Mouse (Mus musculus): ENCODE measurements around the gene Spib. TPM values are rescaled to one million over a fixed set of nuclear protein-coding genes. Genes with fewer than 3 reads are reported as not detected.

Spib gene
- total RNA-seq, 2 experiments from 2014 or later, result 0.13 TPM; not detected in 1

DNA sequence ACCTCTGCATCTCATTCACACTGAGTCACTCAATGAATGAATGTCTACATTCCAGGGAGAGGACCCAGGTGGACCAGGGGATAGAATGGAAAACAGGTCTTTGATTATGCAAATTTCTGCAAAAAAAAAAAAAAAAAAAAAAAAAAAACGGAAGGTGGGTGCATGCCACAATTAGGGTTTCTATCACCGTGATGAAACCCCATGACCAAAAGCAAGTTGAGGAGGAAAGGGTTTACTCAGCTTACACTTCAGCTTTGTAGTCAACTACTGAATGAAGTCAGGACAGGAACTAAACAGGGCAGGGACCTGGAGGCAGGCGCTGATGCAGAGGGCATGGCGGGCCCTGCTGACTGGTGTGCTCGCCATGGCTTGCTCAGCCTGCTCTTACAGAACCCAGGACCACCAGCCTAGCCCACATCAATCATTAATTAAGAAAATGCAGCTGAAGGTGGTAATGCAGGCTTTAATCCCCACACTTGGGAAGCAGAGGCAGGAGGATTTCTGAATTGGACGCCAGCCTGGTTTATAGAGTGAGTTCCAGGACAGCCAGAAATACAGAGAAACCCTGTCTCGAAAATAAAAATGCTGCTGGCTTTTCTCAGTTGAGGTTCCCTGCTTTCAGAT lies 46.2 kb downstream of the Spib start:
- no peak for DNase-seq

DNA sequence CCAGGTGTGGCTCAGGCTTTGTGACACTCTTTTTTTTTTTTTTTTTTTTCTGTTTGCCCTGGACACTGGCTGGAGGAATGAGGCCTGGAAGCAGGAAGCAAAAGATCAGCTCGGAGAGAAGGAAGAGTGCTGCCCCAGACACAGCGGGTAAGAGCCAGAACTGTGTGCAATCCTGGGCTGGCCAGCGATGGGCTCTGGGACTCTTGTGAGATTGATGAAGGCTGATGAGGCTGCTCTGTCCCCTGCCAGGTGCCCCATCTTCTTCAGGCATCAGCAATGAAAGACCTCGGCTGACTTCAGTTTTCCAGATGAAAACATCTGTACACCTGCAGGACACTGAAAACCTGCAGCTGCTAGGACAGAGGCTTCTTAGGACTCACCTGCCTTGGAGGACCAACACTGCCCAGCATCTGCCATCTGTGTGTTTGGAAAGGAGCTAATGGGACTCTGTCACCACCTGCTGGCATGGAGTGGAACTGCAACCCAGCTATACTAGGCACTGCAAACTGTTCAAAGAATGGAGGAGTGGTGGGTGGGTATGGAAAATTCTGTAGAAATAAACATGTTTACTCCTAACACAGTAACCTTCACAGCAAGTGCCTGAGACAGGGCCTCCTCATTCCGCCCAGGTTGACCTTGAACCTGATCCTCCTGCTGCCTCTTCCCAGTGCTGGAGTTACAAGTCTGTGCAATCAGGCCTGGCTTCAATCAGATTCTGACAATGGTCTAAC lies 46.9 kb downstream of the Spib start:
- peak; percentile 82 for DNase-seq

DNA sequence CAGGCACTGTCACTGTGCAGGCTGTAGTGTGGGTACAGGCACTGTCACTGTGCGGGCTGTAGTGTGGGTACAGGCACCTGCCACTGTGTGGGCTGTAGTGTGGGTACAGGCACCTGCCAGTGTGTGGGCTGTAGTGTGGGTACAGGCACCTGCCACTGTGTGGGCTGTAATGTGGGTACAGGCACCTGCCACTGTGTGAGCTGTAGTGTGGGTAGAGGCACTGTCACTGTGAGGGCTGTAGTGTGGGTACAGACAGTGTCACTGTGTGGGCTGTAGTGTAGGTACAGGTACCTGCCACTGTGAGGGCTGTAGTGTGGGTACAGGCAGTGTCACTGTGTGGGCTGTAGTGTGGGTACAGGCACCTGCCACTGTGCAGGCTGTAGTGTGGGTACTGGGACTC lies 47.8 kb downstream of the Spib start:
- no peak for DNase-seq

- no peak for DNase-seq
These were observed 48.9 kb downstream of the Spib start for GRCm38 (mm10) chr7:44482836-44483435.

Small RNA genes lying within 50 kb of the gene (microRNA-seq; reads per million reads assigned to microRNA genes)
- gene Mir7053, result 0.21 to 0.90 reads per million in 2 experiments

Other genes with a start within 250 kb of the Spib start
- gene Clec11a, start 225.2 kb downstream of the Spib start, total RNA-seq (2021), result 1 to 10 TPM; 2.9 to 3.8 TPM
- gene Shank1, start 221.8 kb downstream of the Spib start, total RNA-seq (2021), result 100 to 1,000 TPM; 588 to 654 TPM
- 10 to 100 TPM; 84.8 to 92.0 TPM for gene Syt3, start 148.0 kb downstream of the Spib start, total RNA-seq (2021)
- 1 to 10 TPM; 3.1 to 3.4 TPM for gene 1700008O03Rik, start 146.3 kb downstream of the Spib start, total RNA-seq (2021)
- gene Lrrc4b, start 103.1 kb downstream of the Spib start, total RNA-seq (2021), result 100 to 1,000 TPM; 311 to 332 TPM
- 10 to 100 TPM; 13.3 to 21.6 TPM for gene Aspdh, start 66.7 kb downstream of the Spib start, total RNA-seq (2021)
- gene Josd2, start 64.1 kb downstream of the Spib start, total RNA-seq (2021), result 100 to 1,000 TPM in 1 of 2 experiments, 10 to 100 TPM in 1; 94.5 to 102 TPM
- gene Emc10, start 35.5 kb downstream of the Spib start, total RNA-seq (2021), result 100 to 1,000 TPM; 205 to 215 TPM
- gene Fam71e1, start 35.5 kb downstream of the Spib start, total RNA-seq (2021), result 10 to 100 TPM; 14.3 to 15.7 TPM
- gene Mybpc2, start 7.4 kb downstream of the Spib start, total RNA-seq (2021), result under 1 TPM in 1 of 2 experiments, not detected in 1; 0.12 TPM
- gene Pold1, start 16.8 kb upstream of the Spib start, total RNA-seq (2021), result 1 to 10 TPM; 6.2 to 8.7 TPM
- 10 to 100 TPM; 58.7 to 62.1 TPM for gene Nr1h2, start 21.9 kb upstream of the Spib start, total RNA-seq (2021)
- under 1 TPM in 1 of 2 experiments, not detected in 1; 0.25 TPM for gene Napsa, start 40.3 kb upstream of the Spib start, total RNA-seq (2021)
- 100 to 1,000 TPM; 175 to 188 TPM for gene Kcnc3, start 58.6 kb upstream of the Spib start, total RNA-seq (2021)
- gene Myh14, start 138.8 kb upstream of the Spib start, total RNA-seq (2021), result 10 to 100 TPM; 27.7 to 28.1 TPM
- gene Izumo2, start 176.7 kb upstream of the Spib start, total RNA-seq (2021), result not detected
- gene Vrk3, start 216.3 kb upstream of the Spib start, total RNA-seq (2021), result 10 to 100 TPM; 31.8 to 34.8 TPM
- gene Zfp473, start 219.0 kb upstream of the Spib start, total RNA-seq (2021), result under 1 TPM; 0.22 to 0.38 TPM